Mouse (Mus musculus) cerebellum, adult 2 months (tissue): Measurements from ENCODE around the gene Cga.

Experiments used
- CTCF ChIP-seq: fragments of 200-500 bp; IDR thresholded peaks from 2 replicates; pipeline ENCODE4 v1.5.1; 2011; ENCODE audit warnings: low read depth, mild to moderate bottlenecking, control low read depth, low read length, moderate library complexity, borderline replicate concordance; ENCODE audit not compliant: insufficient read depth
- POLR2A ChIP-seq: fragments of 200-500 bp; IDR thresholded peaks from 2 replicates; pipeline ENCODE4 v1.6.1; 2011; ENCODE audit warnings: low read length, control low read depth, borderline replicate concordance; ENCODE audit not compliant: insufficient read depth

DNA sequence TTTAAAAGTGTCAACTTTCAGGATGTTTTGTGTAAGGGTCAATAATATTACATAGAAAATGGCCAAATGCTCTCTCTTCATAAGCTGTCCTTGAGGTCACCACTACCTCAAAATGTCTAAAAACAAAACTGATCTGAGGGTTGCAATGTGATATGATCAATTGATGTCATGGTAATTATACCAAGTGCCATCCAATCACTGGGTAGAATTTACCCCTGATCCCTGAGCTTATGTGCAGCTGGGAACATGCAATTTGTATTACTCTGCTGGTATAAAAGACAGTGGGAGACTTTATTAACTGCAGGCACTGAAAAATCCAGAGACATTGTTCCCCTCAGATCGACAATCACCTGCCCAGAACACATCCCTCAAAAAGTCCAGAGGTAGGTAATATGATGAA is at the start of gene Cga:
- TF ChIP-seq CTCF, result no peak
- no peak for TF ChIP-seq POLR2A
